Mouse (Mus musculus) embryonic fibroblast, embryonic 13.5 days (primary cell): ENCODE results near the gene Ctps. TPM values are rescaled to one million over a fixed set of nuclear protein-coding genes. Genes with fewer than 3 reads are reported as not detected.
"Not testable (repeated sequence)": the region's sequence is repeated elsewhere in the genome, so short reads cannot be mapped to it uniquely, and the experiment has no call there.

Experiments used
- H3K27ac ChIP-seq: 2 replicates; pipeline ENCODE4 v1.5.1; 2012; ENCODE audit warnings: low read length, control low read depth, inconsistent platforms; ENCODE audit not compliant: insufficient read depth
- H3K4me1 ChIP-seq: 2 replicates; pipeline ENCODE4 v1.6.1; 2011; ENCODE audit warnings: low read length; ENCODE audit not compliant: control insufficient read depth, insufficient read depth
- H3K4me3 ChIP-seq: 2 replicates; pipeline ENCODE4 v1.5.1; 2011; ENCODE audit warnings: mild to moderate bottlenecking, control low read depth, low read length; ENCODE audit not compliant: insufficient read depth
- CTCF ChIP-seq: IDR thresholded peaks from 2 replicates; pipeline ENCODE4 v1.5.1; 2011; ENCODE audit warnings: mild to moderate bottlenecking, control low read depth, low read length, moderate library complexity, borderline replicate concordance; ENCODE audit not compliant: insufficient read depth
- POLR2A ChIP-seq: IDR thresholded peaks from 2 replicates; pipeline ENCODE4 v1.6.1; 2011; ENCODE audit warnings: low read depth, mild to moderate bottlenecking, control low read depth, low read length, moderate library complexity
- polyA plus RNA-seq: library from polyadenylated mRNA; stranded (reverse); fragments of >200 nt; gene quantifications from 2 replicates; pipeline ENCODE4 v1.2.4, GENCODE M21; 2011; ENCODE audit warnings: low read depth; ENCODE audit not compliant: missing spikeins, insufficient read length

Ctps gene
- polyA plus RNA-seq, 1 experiment = 95.9 TPM

- Histone ChIP-seq H3K4me1 (no peaks in the 10 kb centered on the region), H3K27ac (no peak overlapping the region), H3K4me3 (no peak overlapping the region)
- TF ChIP-seq POLR2A (no peak), CTCF (no peak)
Measured at GRCm38 (mm10) chr4:120601774-120602173, 31.7 kb upstream of the Ctps start.

DNA sequence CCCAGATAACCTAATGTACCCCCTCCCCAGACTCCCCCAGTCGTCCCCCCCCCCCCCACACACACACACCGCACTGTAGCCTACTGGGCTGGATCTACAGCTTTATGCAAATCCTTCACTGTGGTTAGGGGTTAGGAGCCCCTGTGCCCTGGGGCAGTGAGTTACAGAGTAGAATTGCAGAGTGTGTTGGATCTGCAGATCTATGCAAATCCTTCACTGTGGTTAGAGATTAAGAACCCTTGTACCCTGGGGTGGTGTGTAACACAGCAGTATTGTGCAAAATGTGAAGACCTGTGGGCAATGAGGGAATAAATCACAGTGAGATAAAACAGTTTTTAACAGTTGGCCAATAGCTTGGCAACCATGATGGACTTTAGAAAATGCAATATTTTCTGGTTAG lies 28.8 kb upstream of the Ctps start:
- no peaks in the 10 kb centered on the region; the same call in 1 of the 2 replicates for H3K4me1 ChIP-seq
- H3K27ac ChIP-seq = no peak overlapping the region
- no peak for TF ChIP-seq CTCF
- no peak for TF ChIP-seq POLR2A
- H3K4me3 ChIP-seq = no peak overlapping the region

DNA sequence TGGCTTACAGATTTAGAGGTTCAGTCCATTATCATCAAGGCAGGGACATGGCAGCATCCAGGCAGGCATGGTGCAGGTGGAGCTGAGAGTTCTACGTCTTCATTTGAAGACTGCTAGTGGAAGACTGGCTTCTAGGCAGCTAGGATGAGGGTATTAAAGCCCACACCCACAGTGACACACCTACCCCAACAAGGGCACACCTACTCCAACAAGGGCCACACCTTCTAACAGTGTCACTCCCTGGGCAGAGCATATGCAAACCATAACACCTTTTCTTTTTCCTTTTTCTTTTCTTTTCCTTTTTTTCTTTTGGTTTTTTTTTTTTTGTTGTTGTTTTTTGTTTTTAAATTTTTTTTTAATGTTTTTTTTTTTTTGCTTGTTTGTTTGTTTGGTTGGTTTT lies 26.1 kb upstream of the Ctps start:
- H3K4me1 ChIP-seq = not testable (repeated sequence)

DNA sequence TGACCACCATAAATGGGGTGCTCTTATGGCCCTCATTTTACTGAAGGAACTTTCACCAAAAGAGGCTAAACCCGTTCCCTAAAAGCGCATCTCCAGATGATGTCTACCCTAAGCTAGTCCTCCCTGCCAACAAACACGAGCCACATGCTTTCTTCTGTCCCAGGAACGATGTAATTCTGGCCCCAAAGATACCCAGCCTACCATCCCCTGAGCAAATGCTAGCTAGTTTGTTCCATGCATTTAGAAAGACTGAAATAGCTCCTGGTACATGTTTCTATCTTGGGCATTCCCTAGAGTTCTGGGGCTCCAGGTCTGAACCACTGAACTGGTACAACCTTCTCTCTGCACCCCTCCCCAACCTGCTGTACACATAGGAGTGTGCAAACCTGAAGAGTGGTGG lies 20.9 kb upstream of the Ctps start:
- Histone ChIP-seq H3K4me1 (no peaks in the 10 kb centered on the region; the same call in 1 of the 2 replicates), H3K4me3 (no peak overlapping the region), H3K27ac (no peak overlapping the region)
- TF ChIP-seq CTCF = no peak
- no peak for TF ChIP-seq POLR2A

More for the DNA sequence above, 26.1 kb upstream of the Ctps start:
- H3K4me3 ChIP-seq, H3K27ac ChIP-seq: not testable (repeated sequence)

DNA sequence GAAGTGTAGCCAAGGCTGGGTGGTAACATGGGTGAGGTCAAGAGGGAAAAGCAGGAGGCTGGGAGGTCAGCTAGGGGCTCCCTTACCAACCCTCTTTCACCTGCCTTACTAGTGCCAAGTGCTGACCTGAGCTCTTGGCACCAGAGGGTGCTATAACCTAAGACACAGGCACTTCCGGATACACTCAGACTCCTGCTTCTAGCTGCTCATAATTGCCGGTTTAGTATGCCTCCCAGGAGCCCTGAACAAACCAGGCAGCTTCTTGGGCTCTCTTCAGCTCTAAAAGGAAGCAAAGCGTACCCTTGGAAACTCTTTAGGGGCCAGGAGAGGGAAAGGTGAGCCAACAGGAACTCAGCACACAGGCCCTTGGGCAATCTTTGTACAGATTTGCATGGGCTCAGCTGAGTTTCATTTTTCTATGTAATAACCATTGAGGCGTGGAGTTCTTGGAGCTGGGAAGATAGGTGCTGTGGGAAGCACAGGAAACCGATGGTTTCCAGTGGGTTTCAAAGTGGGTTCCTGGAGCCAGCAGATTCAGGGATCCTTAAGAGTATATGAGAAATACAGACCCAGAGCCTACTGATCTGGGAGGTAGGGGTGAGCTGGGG lies 19.8 kb upstream of the Ctps start:
- TF ChIP-seq CTCF = peak; percentile 85
- no peak for TF ChIP-seq POLR2A
- Histone ChIP-seq H3K27ac (no peak overlapping the region), H3K4me3 (no peak overlapping the region), H3K4me1 (no peaks in the 10 kb centered on the region; the same call in 1 of the 2 replicates)

DNA sequence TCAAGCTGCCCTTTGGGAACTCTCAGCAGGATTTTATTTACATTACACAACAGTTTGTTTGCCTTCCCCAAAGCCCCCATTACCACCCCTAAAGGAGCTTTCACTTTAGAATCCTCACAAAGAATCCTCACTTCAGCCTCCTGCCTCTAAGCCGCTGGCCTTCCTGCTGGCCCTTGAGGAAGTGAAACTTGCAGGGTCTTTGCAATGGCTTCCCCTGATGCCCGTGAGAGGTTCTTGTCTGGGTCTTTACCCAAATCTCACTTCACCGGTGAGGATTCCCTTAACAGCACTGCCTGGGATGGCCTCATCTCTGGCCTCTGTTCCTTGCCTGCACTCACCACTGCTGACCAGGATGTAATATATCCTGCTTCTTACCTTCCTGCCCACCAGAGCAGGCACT lies 19.0 kb upstream of the Ctps start:
- H3K4me3 ChIP-seq = no peak overlapping the region
- H3K4me1 ChIP-seq = no peaks in the 10 kb centered on the region
- TF ChIP-seq POLR2A = no peak
- no peak for TF ChIP-seq CTCF
- no peak overlapping the region for H3K27ac ChIP-seq

DNA sequence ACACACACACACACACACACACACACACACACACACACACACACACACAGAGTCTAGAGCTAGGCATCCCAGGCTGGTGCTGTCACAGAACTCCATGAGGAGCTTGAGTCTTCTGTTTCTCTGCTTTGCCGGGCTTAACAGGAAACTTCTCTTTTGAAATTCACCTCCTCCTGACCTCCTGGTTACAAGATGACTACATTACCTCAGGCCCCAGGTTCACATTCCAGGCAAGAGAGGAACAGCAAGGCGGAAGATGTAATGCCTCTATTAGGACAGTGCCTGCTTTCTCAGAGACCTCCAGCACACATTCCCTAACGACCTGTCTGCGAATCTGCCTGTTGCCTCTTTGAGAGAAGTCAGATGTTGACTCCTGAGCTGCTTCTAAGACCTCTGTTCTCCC lies 18.4 kb upstream of the Ctps start, which contains the start of gene Gm8439:
Gm8439 (plus strand) TSS at position 301 of the 400 bp plus-strand sequence.
- TF ChIP-seq POLR2A (no peak), CTCF (no peak)
- Histone ChIP-seq H3K4me1 (no peaks in the 10 kb centered on the region), H3K27ac (no peak within 1 kb of the TSS), H3K4me3 (no peak within 1 kb of the TSS)

GRCm38 (mm10) chr4:120586986-120587385 lies 16.9 kb upstream of the Ctps start:
- Histone ChIP-seq H3K4me3 (no peak overlapping the region), H3K27ac (no peak overlapping the region), H3K4me1 (no peaks in the 10 kb centered on the region)
- TF ChIP-seq POLR2A (no peak), CTCF (no peak)

DNA sequence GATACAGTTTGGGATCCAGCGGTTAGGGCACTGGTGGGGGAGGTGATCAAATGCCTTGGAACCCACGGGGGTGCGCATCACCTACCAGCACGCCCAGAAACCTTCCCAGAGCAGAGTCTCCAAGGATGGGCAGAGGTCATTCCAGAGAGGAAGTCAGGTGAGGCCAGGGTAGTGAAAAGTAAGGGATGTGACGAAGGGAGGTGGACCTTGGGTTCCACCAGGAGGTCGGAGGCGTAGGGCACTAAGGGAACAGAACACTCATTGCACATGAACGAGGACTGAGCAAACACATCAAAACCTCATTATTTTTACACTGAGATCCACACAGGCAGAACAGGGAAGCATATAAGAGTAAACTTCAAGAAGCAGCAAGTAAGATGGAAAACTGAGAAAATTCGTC lies 11.6 kb upstream of the Ctps start:
- Histone ChIP-seq H3K4me1 (no peaks in the 10 kb centered on the region), H3K27ac (no peak overlapping the region), H3K4me3 (no peak overlapping the region)
- TF ChIP-seq CTCF (no peak), POLR2A (no peak)

DNA sequence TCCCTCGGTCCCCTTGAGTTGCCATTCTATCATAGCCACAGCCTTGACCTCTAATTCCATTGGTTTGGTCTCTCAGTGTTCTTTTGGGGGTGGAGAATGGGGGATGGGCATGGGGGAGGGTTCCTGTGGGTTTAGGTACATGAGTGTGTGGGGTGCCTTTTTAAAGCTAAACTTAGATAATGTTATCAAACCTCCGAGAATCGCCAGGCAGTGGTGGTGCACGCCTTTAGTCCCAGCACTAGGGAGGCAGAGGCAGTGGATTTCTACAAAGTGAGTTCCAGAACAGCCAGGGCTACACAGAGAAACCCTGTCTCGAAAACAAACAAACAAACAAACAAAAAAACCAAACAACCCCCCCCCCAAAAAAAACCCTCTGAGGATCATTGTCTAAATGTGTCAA lies 10.8 kb upstream of the Ctps start:
- Histone ChIP-seq H3K4me1 (no peaks in the 10 kb centered on the region), H3K27ac (no peak overlapping the region)
- no peak for TF ChIP-seq POLR2A
- no peak for TF ChIP-seq CTCF

DNA sequence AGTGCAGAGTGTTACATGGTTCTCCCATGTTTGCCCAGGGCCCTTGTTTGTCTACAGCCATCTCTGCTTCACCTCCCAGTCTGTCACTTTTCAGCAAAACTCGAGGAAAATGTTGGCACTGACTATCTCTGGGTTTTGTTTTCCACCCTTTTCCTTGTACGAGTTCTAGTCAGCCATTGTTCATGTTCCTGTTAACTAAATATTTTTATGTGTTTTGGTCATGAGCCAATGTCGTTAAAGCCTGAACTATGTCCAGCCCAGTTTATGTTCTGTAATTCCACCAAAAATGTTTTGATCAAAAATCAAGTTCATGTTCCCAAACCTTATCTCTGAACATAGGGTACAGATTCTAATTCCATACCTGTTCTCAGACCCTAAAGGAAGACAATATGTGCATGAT lies 1.6 kb upstream of the Ctps start:
- H3K27ac ChIP-seq = peak overlapping the region; percentile 91

More for the DNA sequence above, 10.8 kb upstream of the Ctps start:
- H3K4me3 ChIP-seq = no peak overlapping the region

More for the DNA sequence above, 1.6 kb upstream of the Ctps start:
- Histone ChIP-seq H3K4me1 (peaks cover 6% of the 10 kb centered on the region), H3K4me3 (no peak overlapping the region)
- TF ChIP-seq CTCF = no peak
- TF ChIP-seq POLR2A = no peak
